9 mouse cellular contexts compared by ENCODE assay signal in the genomic region with DNA sequence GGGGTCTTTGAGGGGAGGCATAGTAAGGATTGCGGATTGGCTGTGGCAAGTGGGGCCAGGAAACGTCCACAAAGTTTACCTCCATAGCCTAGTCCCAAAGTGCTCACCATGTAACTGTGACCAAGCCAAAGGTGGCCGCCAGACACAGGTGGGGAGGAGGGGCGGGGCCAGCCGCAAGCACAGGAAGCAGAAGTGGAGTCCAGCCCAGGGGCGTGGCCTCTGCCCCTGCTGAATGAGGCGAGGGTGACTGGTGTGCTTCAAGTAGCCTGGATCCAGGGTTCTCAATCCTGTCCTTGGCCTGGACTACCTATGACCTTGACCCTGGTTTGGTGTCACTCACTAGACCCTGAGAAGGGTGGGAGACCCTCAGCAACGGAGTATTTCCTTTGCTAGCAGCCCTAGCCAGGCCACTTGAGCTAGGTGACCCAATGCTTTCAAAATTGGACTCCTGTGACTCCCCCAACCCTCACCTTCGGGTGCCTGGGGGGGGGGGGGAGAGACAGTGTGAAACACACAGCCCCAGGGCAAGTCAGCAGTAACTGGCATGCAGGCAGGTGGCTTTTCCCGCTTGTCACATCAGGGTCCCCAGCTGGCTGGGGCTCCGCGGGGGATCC. TPM values are rescaled to one million over a fixed set of nuclear protein-coding genes. Genes with fewer than 3 reads are reported as not detected.
DNase-seq lines count a peak whose midpoint lies in the region; ATAC-seq and TF ChIP-seq lines count a peak whose summit lies in the region.
"Had no signal": no experiment of that assay in that cellular context is flagged by ENCODE, and none has a peak within 500 bp of the region (broad histone marks: within the 10 kb centered on the region; RNA-seq: fewer than 3 reads in every experiment).

No protein-coding gene starts in this region.

- H3K4me2 ChIP-seq in forebrain, postnatal 0 days (ENCODE audit: low read depth): peak overlapping the region; percentile 54; the same call in 1 of the 2 replicates
- H3K4me2 ChIP-seq in hindbrain, embryonic 16.5 days (ENCODE audit: low read length): peak overlapping the region; percentile 17; the same call in 1 of the 2 replicates
- H3K4me2 ChIP-seq in liver, embryonic 12.5 days: peak overlapping the region; percentile 97

- no peaks in the 10 kb centered on the region for H3K9me3 ChIP-seq in forebrain, postnatal 0 days (ENCODE audit: low read length)
- no peaks in the 10 kb centered on the region for H3K9me3 ChIP-seq in hindbrain, embryonic 16.5 days (ENCODE audit: control insufficient read depth, low read length)
- H3K9me3 ChIP-seq in liver, embryonic 12.5 days (replicated peaks): no peaks in the 10 kb centered on the region
- H3K9me3 ChIP-seq: midbrain, embryonic 12.5 days had no signal

- no peak for ATAC-seq in forebrain, postnatal 0 days
- ATAC-seq in hindbrain, embryonic 16.5 days: no peak
- peak; percentile 77 for ATAC-seq in liver, embryonic 12.5 days

- no peak overlapping the region for H3K4me3 ChIP-seq in forebrain, postnatal 0 days (ENCODE audit: low read depth, low read length)
- no peak overlapping the region for H3K4me3 ChIP-seq in hindbrain, embryonic 16.5 days (ENCODE audit: low read length)
- peak overlapping the region; percentile 80 for H3K4me3 ChIP-seq in liver, embryonic 12.5 days

- no peaks in the 10 kb centered on the region for H3K36me3 ChIP-seq in forebrain, postnatal 0 days (ENCODE audit: insufficient read depth)
- H3K36me3 ChIP-seq in hindbrain, embryonic 16.5 days (ENCODE audit: control insufficient read depth, insufficient read depth, low read length): no peaks in the 10 kb centered on the region
- H3K36me3 ChIP-seq in liver, embryonic 12.5 days: no peaks in the 10 kb centered on the region
- H3K36me3 ChIP-seq: midbrain, embryonic 12.5 days had no signal

- H3K27me3 ChIP-seq in forebrain, postnatal 0 days (ENCODE audit: insufficient read depth, low read length): peaks cover 14% of the 10 kb centered on the region
- H3K27me3 ChIP-seq in hindbrain, embryonic 16.5 days (replicated peaks; ENCODE audit: control insufficient read depth, insufficient read depth, low read length): peaks cover 56% of the 10 kb centered on the region
- peaks cover 43% of the 10 kb centered on the region for H3K27me3 ChIP-seq in liver, embryonic 12.5 days (replicated peaks)

- no peak overlapping the region for H3K9ac ChIP-seq in forebrain, postnatal 0 days
- H3K9ac ChIP-seq in hindbrain, embryonic 16.5 days (ENCODE audit: low read depth, low read length): no peak overlapping the region
- peak overlapping the region; percentile 75 for H3K9ac ChIP-seq in liver, embryonic 12.5 days

- no peak for TF ChIP-seq CTCF in forebrain, postnatal 0 days (IDR thresholded peaks at IDR 0.05; ENCODE audit: low read depth)

- no peaks in the 10 kb centered on the region for H3K4me1 ChIP-seq in forebrain, postnatal 0 days (ENCODE audit: insufficient read depth)
- peaks cover 21% of the 10 kb centered on the region for H3K4me1 ChIP-seq in hindbrain, embryonic 16.5 days (ENCODE audit: control insufficient read depth, insufficient read depth, low read depth, low read length)
- H3K4me1 ChIP-seq in liver, embryonic 12.5 days: peaks cover 55% of the 10 kb centered on the region

- DNase-seq in ES-CJ7 (ENCODE audit: low read depth, low spot score): peak; percentile 95
- peak; percentile 87 for DNase-seq in adrenal gland, postnatal 14 days
- DNase-seq in forebrain, postnatal 0 days: no peak
- DNase-seq in ovary, postnatal 36 days (ENCODE audit: low spot score): peak; percentile 76
- peak; percentile 56 for DNase-seq in yolk sac, embryonic 10.5 days (ENCODE audit: low spot score)
- DNase-seq in right cerebral cortex, postnatal 25 days: no peak

- no peak overlapping the region for H3K27ac ChIP-seq in forebrain, postnatal 0 days (ENCODE audit: low read depth, low read length)
- H3K27ac ChIP-seq in hindbrain, embryonic 16.5 days (ENCODE audit: low read depth, low read length): no peak overlapping the region
- H3K27ac ChIP-seq in liver, embryonic 12.5 days: peak overlapping the region; percentile 81
- H3K27ac ChIP-seq: midbrain, embryonic 12.5 days had no signal

- 18% methylated on average over 12 of the region's 12 CpGs for WGBS in forebrain, postnatal 0 days
- WGBS in hindbrain, embryonic 16.5 days: 11% methylated on average over 11 of the region's 12 CpGs
- WGBS in liver, embryonic 12.5 days (ENCODE audit: insufficient replicate concordance): 9% methylated on average over 12 of the region's 12 CpGs

RNA-seq across cellular contexts. Expression of a gene that starts 0.8 kb away (rescaled TPM):
- total RNA-seq in adrenal gland, postnatal 14 days (2021): 25.6 and 28.0 TPM in 2 replicates
- total RNA-seq in forebrain, postnatal 0 days (2014; rRNA removed): 5.1 and 8.6 TPM in 2 replicates
- polyA plus RNA-seq in forebrain, postnatal 0 days (2015; fragmentation: Nextera tagmentation; extraction: Ambion mirVana): 0.78 and 1.1 TPM in 2 replicates
- 1.0 and 1.1 TPM in 2 replicates for polyA plus RNA-seq in hindbrain, embryonic 16.5 days (2015; fragmentation: Nextera tagmentation; extraction: Ambion mirVana)
- 4.0 and 4.6 TPM in 2 replicates for polyA plus RNA-seq in liver, embryonic 12.5 days (2016; fragmentation: Nextera tagmentation; extraction: Ambion mirVana)

RNA-seq across cellular contexts. Expression of a gene that starts 36.8 kb away (rescaled TPM):
- 7.5 and 9.7 TPM in 2 replicates for total RNA-seq in adrenal gland, postnatal 14 days (2021)
- 3.8 and 4.8 TPM in 2 replicates for total RNA-seq in forebrain, postnatal 0 days (2014; rRNA removed)
- 2.2 and 3.6 TPM in 2 replicates for polyA plus RNA-seq in forebrain, postnatal 0 days (2015; fragmentation: Nextera tagmentation; extraction: Ambion mirVana)
- 7.5 and 8.0 TPM in 2 replicates for polyA plus RNA-seq in hindbrain, embryonic 16.5 days (2015; fragmentation: Nextera tagmentation; extraction: Ambion mirVana)
- polyA plus RNA-seq in liver, embryonic 12.5 days (2016; fragmentation: Nextera tagmentation; extraction: Ambion mirVana): 2.6 and 2.9 TPM in 2 replicates

RNA-seq across cellular contexts. Expression of a gene that starts 36.8 kb away (rescaled TPM):
- total RNA-seq in adrenal gland, postnatal 14 days (2021): 14.8 and 15.7 TPM in 2 replicates
- total RNA-seq in forebrain, postnatal 0 days (2014; rRNA removed): 4.7 and 8.8 TPM in 2 replicates
- 2.4 and 5.0 TPM in 2 replicates for polyA plus RNA-seq in forebrain, postnatal 0 days (2015; fragmentation: Nextera tagmentation; extraction: Ambion mirVana)
- polyA plus RNA-seq in hindbrain, embryonic 16.5 days (2015; fragmentation: Nextera tagmentation; extraction: Ambion mirVana): 3.6 and 5.2 TPM in 2 replicates
- polyA plus RNA-seq in liver, embryonic 12.5 days (2016; fragmentation: Nextera tagmentation; extraction: Ambion mirVana): 3.0 and 3.3 TPM in 2 replicates

Comparison
In these comparisons a context has a peak if more than half of its experiments do, and no peak if none do; other contexts are left out.
1. DNase-seq: peak in ES-CJ7 (single experiment), adrenal gland, postnatal 14 days (single experiment), ovary, postnatal 36 days (single experiment) and yolk sac, embryonic 10.5 days (single experiment); none in forebrain, postnatal 0 days (single experiment) and right cerebral cortex, postnatal 25 days (single experiment).
2. H3K4me2 ChIP-seq: peak in every context shown above with its lines; median percentile 97 in liver, embryonic 12.5 days; 54 in forebrain, postnatal 0 days; 17 in hindbrain, embryonic 16.5 days.